Comparison of ENCODE assay signal across 9 mouse cellular contexts in the genomic region with DNA sequence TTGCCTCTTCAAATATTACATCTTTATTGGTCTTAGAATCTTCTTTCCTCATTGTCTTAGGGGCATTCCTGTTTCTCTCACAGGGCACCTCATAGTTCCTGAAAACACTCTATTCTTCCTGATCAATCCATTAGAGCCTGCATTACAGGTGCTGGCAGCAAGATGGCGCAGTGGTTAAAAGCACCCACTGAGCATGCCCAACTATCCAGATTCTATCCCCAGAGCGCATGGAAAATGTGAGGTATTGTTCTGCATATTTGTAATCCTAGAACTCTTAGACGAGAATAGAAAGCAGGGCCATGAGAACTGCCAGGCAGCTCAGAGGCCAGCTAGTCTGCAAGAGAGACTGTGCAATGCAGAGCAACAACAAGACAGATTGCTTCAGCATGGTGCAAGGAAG.
DNase-seq lines count a peak whose midpoint lies in the region; TF ChIP-seq lines count a peak whose summit lies in the region.
"Had no signal": no experiment of that assay in that cellular context is flagged by ENCODE, and none has a peak within 500 bp of the region (broad histone marks: within the 10 kb centered on the region; RNA-seq: fewer than 3 reads in every experiment).

No protein-coding gene starts in this region.

- H3K36me3 ChIP-seq in forebrain, embryonic 10.5 days (replicated peaks): no peaks in the 10 kb centered on the region
- H3K36me3 ChIP-seq: heart, embryonic 13.5 days had no signal

- intact Hi-C loops in heart, postnatal 25 days (cut with DNase I): no loop called here
- intact Hi-C loops in left cerebral cortex, adult 2 months (cut with DNase I): loop anchor here (5.0 to 10.0 kb wide), 2 partner anchors 158 to 215 kb away; no protein-coding TSS in a partner anchor
- intact Hi-C loops in left cerebral cortex, postnatal 25 days (cut with DNase I): no loop called here

- 72% methylated on average over 3 of the region's 3 CpGs for WGBS in forebrain, embryonic 10.5 days

- H3K4me3 ChIP-seq in left cerebral cortex, adult 2 months: no peak overlapping the region
- H3K4me3 ChIP-seq in forebrain, embryonic 10.5 days: no peak overlapping the region
- H3K4me3 ChIP-seq: heart, embryonic 13.5 days had no signal

- no peaks in the 10 kb centered on the region for H3K4me1 ChIP-seq in forebrain, embryonic 10.5 days
- H3K4me1 ChIP-seq: heart, embryonic 13.5 days had no signal

- H3K9me3 ChIP-seq in forebrain, embryonic 10.5 days: no peaks in the 10 kb centered on the region
- H3K9me3 ChIP-seq: heart, embryonic 13.5 days had no signal

- no peak overlapping the region for H3K27ac ChIP-seq in left cerebral cortex, adult 2 months
- no peak overlapping the region for H3K27ac ChIP-seq in forebrain, embryonic 10.5 days
- H3K27ac ChIP-seq: heart, embryonic 13.5 days had no signal

- no peaks in the 10 kb centered on the region for H3K27me3 ChIP-seq in forebrain, embryonic 10.5 days (ENCODE audit: poor library complexity, severe bottlenecking)
- H3K27me3 ChIP-seq: heart, embryonic 13.5 days had no signal

- DNase-seq in heart, adult 18-20 months: peak; percentile 2 to 8
- DNase-seq in heart, postnatal 25 days (ENCODE audit: low spot score): no peak
- peak in 1 of 2 experiments; percentile 12 for DNase-seq in left cerebral cortex, adult 2 months (ENCODE audit: extremely low spot score in 1 of 2, low spot score in 2 of 2)
- no peak for DNase-seq in left cerebral cortex, postnatal 25 days (ENCODE audit: low spot score in 2 of 2)
- DNase-seq in 3T3-L1 (ENCODE audit: low read depth, low spot score) (peak; percentile 38), NIH3T3 (ENCODE audit: low read depth) (peak; percentile 35)
- no peak for DNase-seq in forebrain, embryonic 10.5 days (ENCODE audit: extremely low spot score, low spot score)
- no peak for DNase-seq in ovary, adult 18-20 months (ENCODE audit: low spot score)

- peak; percentile 43 for TF ChIP-seq CTCF in left cerebral cortex, adult 2 months (IDR thresholded peaks at IDR 0.05)

Comparison
In these comparisons a context has a peak if more than half of its experiments do, and no peak if none do; other contexts are left out.
1. DNase-seq: peak in heart, adult 18-20 months (2 of 2), 3T3-L1 (single experiment) and NIH3T3 (single experiment); none in heart, postnatal 25 days (single experiment), left cerebral cortex, postnatal 25 days (0 of 2), forebrain, embryonic 10.5 days (single experiment) and ovary, adult 18-20 months (single experiment).